In genomic region chr7:24133996-24134828, GRCm38 (mm10) we compare ENCODE assay signal across 7 mouse cellular contexts. TPM values are rescaled to one million over a fixed set of nuclear protein-coding genes. Genes with fewer than 3 reads are reported as not detected.
DNase-seq lines count a peak whose midpoint lies in the region; ATAC-seq and TF ChIP-seq lines count a peak whose summit lies in the region.

TSS of gene Zfp235 (plus strand) at chr7:24134169.

- 4% methylated on average over 32 of the region's 32 CpGs for WGBS in embryonic facial prominence, embryonic 12.5 days
- 3% methylated on average over 32 of the region's 32 CpGs for WGBS in kidney, adult 2 months
- 3% methylated on average over 32 of the region's 32 CpGs for WGBS in limb, embryonic 12.5 days
- WGBS in midbrain, embryonic 15.5 days: 5% methylated on average over 32 of the region's 32 CpGs
- 4% methylated on average over 32 of the region's 32 CpGs for WGBS in spleen, adult 2 months

- DNase-seq in adrenal gland, postnatal 25 days: peak; percentile 80
- DNase-seq in heart, adult 11 months: peak; percentile 99
- DNase-seq in kidney, adult 2 months: peak; percentile 93
- peak; percentile 67 to 79 for DNase-seq in spleen, adult 2 months (ENCODE audit: low read depth in 1 of 2, low spot score in 2 of 2)

- H3K4me3 ChIP-seq in embryonic facial prominence, embryonic 12.5 days: peak within 1 kb of the TSS; percentile 85
- H3K4me3 ChIP-seq in kidney, adult 2 months (ENCODE audit: insufficient read depth, low read depth, low read length): peak within 1 kb of the TSS; percentile 82
- H3K4me3 ChIP-seq in limb, embryonic 12.5 days (replicated peaks): peak within 1 kb of the TSS; percentile 77
- H3K4me3 ChIP-seq in midbrain, embryonic 15.5 days: peak within 1 kb of the TSS; percentile 68
- H3K4me3 ChIP-seq in spleen, adult 2 months (ENCODE audit: extremely low read depth, insufficient read depth, insufficient read length): peak within 1 kb of the TSS; percentile 61

- peaks cover 28% of the 10 kb centered on the region for H3K36me3 ChIP-seq in embryonic facial prominence, embryonic 12.5 days
- H3K36me3 ChIP-seq in kidney, adult 2 months (ENCODE audit: control insufficient read depth, insufficient read depth, low read length): no peaks in the 10 kb centered on the region
- H3K36me3 ChIP-seq in limb, embryonic 12.5 days: peaks cover 37% of the 10 kb centered on the region
- H3K36me3 ChIP-seq in midbrain, embryonic 15.5 days (replicated peaks): peaks cover 23% of the 10 kb centered on the region
- peaks cover 1% of the 10 kb centered on the region; the same call in 1 of the 2 replicates for H3K36me3 ChIP-seq in spleen, adult 2 months (ENCODE audit: control insufficient read depth, insufficient read depth, low read length)

- no peak for TF ChIP-seq CTCF in kidney, adult 2 months (conservative IDR thresholded peaks at IDR 0.05; ENCODE audit: insufficient read depth, insufficient read length, low read depth, low read length)
- no peak for TF ChIP-seq CTCF in spleen, adult 2 months (IDR thresholded peaks at IDR 0.05; ENCODE audit: extremely low read depth, insufficient read depth, insufficient read length, insufficient replicate concordance)

- H3K9me3 ChIP-seq in embryonic facial prominence, embryonic 12.5 days: no peaks in the 10 kb centered on the region
- H3K9me3 ChIP-seq in limb, embryonic 12.5 days: no peaks in the 10 kb centered on the region
- H3K9me3 ChIP-seq in midbrain, embryonic 15.5 days: no peaks in the 10 kb centered on the region

- H3K27me3 ChIP-seq in embryonic facial prominence, embryonic 12.5 days: no peaks in the 10 kb centered on the region
- H3K27me3 ChIP-seq in kidney, adult 2 months (replicated peaks; ENCODE audit: control insufficient read depth, insufficient read depth, low read length): no peaks in the 10 kb centered on the region
- no peaks in the 10 kb centered on the region for H3K27me3 ChIP-seq in limb, embryonic 12.5 days
- no peaks in the 10 kb centered on the region for H3K27me3 ChIP-seq in midbrain, embryonic 15.5 days (replicated peaks)
- no peaks in the 10 kb centered on the region for H3K27me3 ChIP-seq in spleen, adult 2 months (ENCODE audit: control insufficient read depth, insufficient read depth, low read length)

- TF ChIP-seq POLR2A in kidney, adult 2 months (IDR thresholded peaks at IDR 0.05; ENCODE audit: low read depth, low read length): peak; percentile 34
- TF ChIP-seq POLR2A in spleen, adult 2 months (IDR thresholded peaks at IDR 0.05; ENCODE audit: low read depth, low read length): peak; percentile 31; the same call in 1 of the 2 replicates

- peak within 1 kb of the TSS; percentile 71 for H3K4me2 ChIP-seq in embryonic facial prominence, embryonic 12.5 days (replicated peaks)
- peak within 1 kb of the TSS; percentile 80 for H3K4me2 ChIP-seq in limb, embryonic 12.5 days
- H3K4me2 ChIP-seq in midbrain, embryonic 15.5 days: peak within 1 kb of the TSS; percentile 78

- H3K27ac ChIP-seq in embryonic facial prominence, embryonic 12.5 days: no peak within 1 kb of the TSS
- H3K27ac ChIP-seq in kidney, adult 2 months (ENCODE audit: insufficient read depth, low read depth, low read length): no peak within 1 kb of the TSS
- 0 out of 2 replicates have a peak within 1 kb of the TSS, but pooled peaks have one; percentile 12 for H3K27ac ChIP-seq in limb, embryonic 12.5 days
- H3K27ac ChIP-seq in midbrain, embryonic 15.5 days: peak within 1 kb of the TSS; percentile 76
- H3K27ac ChIP-seq in spleen, adult 2 months (ENCODE audit: insufficient read depth, low read length): no peak within 1 kb of the TSS

- peak within 1 kb of the TSS; percentile 79 for H3K9ac ChIP-seq in embryonic facial prominence, embryonic 12.5 days
- H3K9ac ChIP-seq in limb, embryonic 12.5 days (replicated peaks): peak within 1 kb of the TSS; percentile 81
- peak within 1 kb of the TSS; percentile 82 for H3K9ac ChIP-seq in midbrain, embryonic 15.5 days

- peak; percentile 91 for ATAC-seq in embryonic facial prominence, embryonic 12.5 days (ENCODE audit: insufficient number of reproducible peaks, insufficient read depth, low FRiP score, low TSS enrichment)
- peak; percentile 91 for ATAC-seq in limb, embryonic 12.5 days (ENCODE audit: insufficient number of reproducible peaks, insufficient read depth, low FRiP score, low TSS enrichment, low read depth)
- peak; percentile 97 for ATAC-seq in midbrain, embryonic 15.5 days (replicated peaks)

- H3K4me1 ChIP-seq in embryonic facial prominence, embryonic 12.5 days: peaks cover 10% of the 10 kb centered on the region
- H3K4me1 ChIP-seq in kidney, adult 2 months (ENCODE audit: control insufficient read depth, insufficient read depth, low read length): peaks cover 6% of the 10 kb centered on the region; the same call in 1 of the 2 replicates
- peaks cover 11% of the 10 kb centered on the region for H3K4me1 ChIP-seq in limb, embryonic 12.5 days (replicated peaks)
- peaks cover 26% of the 10 kb centered on the region for H3K4me1 ChIP-seq in midbrain, embryonic 15.5 days
- peaks cover 2% of the 10 kb centered on the region; the same call in 1 of the 2 replicates for H3K4me1 ChIP-seq in spleen, adult 2 months (ENCODE audit: control insufficient read depth, insufficient read depth, insufficient read length)

RNA-seq across cellular contexts. Expression of gene Zfp235, which starts in this region (rescaled TPM):
- 11.1 and 11.3 TPM in 2 replicates for total RNA-seq in adrenal gland, postnatal 25 days (2021)
- 18.3 and 18.4 TPM in 2 replicates for polyA plus RNA-seq in embryonic facial prominence, embryonic 12.5 days (2016; fragmentation: Nextera tagmentation; extraction: Ambion mirVana)
- 5.6 and 6.6 TPM in 2 replicates for polyA plus RNA-seq in kidney, adult 2 months (2012; rRNA removed)
- polyA plus RNA-seq in limb, embryonic 12.5 days (2016; fragmentation: Nextera tagmentation; extraction: Ambion mirVana): 17.4 and 17.5 TPM in 2 replicates
- polyA plus RNA-seq in midbrain, embryonic 15.5 days (2015; fragmentation: Nextera tagmentation; extraction: Ambion mirVana): 26.1 and 26.3 TPM in 2 replicates
- polyA plus RNA-seq in spleen, adult 2 months (2012; rRNA removed): 2.5 and 6.0 TPM in 2 replicates

Comparison
In these comparisons a context has a peak if more than half of its experiments do, and no peak if none do; other contexts are left out.
1. H3K27ac ChIP-seq: peak in limb, embryonic 12.5 days (single experiment) and midbrain, embryonic 15.5 days (single experiment); none in embryonic facial prominence, embryonic 12.5 days (single experiment), kidney, adult 2 months (single experiment) and spleen, adult 2 months (single experiment).
2. Peak in every context shown above with its lines, with median percentiles within 50 percentile points of each other: DNase-seq, ATAC-seq, H3K4me2 ChIP-seq, H3K4me3 ChIP-seq and H3K9ac ChIP-seq.